Mouse (Mus musculus) ES-E14 (cell line): ENCODE data around the gene H2-Oa.

ENCODE experiments used
- HCFC1 ChIP-seq: IDR thresholded peaks from 2 replicates; pipeline ENCODE4 v1.6.1; 2012; ENCODE audit warnings: low read length, inconsistent platforms, borderline replicate concordance; ENCODE audit not compliant: insufficient read depth
- ZC3H11A ChIP-seq: IDR thresholded peaks from 2 replicates; pipeline ENCODE4 v1.6.1; 2012; ENCODE audit warnings: low read depth, mild to moderate bottlenecking, inconsistent platforms, low read length, borderline replicate concordance

DNA sequence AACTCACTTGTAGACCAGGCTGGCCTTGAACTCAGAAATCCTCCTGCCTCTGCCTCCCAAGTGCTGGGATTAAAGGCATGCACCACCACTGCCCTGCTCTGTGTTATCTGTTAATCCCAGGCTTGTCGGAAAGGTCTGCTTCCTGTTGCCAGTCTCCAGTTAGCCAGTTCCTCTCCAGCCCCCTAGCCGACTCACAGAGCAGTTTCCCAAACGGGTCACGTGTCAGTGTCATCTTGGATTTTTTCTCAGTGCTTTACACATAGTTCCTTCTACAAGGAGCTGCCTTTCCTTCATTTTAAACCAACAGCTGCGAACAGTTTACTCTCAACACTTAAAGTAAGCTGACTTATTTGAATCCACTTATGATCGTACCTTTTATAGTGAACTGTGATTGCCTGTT lies 32.5 kb downstream of the H2-Oa start:
- TF ChIP-seq HCFC1 (no peak), ZC3H11A (no peak)
